Mouse (Mus musculus) ES-Bruce4 (cell line): ENCODE data around the gene Castor2.

Experiments used
- EP300 ChIP-seq: IDR thresholded peaks from 2 replicates; pipeline ENCODE4 v1.6.1; 2011; ENCODE audit warnings: low read depth, low read length; ENCODE audit not compliant: insufficient read depth
- POLR2A ChIP-seq: IDR thresholded peaks from one replicate; pipeline ENCODE4 v1.8.1; 2011; ENCODE audit warnings: low read length; ENCODE audit not compliant: insufficient read depth

DNA sequence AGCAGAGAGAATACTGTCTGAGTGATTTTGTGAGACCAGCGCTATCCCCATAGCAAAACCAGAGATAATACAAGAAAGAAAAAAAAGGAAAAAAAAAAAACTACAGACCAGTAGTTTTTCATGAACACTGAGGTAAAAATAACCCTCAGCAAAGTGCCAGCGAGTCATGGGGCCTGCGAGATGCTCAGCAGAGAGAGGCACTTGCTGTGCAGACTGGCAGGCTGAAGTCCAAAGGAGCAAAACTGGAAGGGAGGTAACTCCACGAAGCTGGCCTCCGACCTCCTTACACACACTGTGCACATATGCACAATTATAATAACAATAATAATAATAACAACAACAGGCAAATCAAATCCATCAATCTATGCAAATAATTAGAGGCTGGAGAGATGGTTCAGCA is 12.3 kb upstream of the Castor2 start:
- no peak for TF ChIP-seq POLR2A
- TF ChIP-seq EP300, result no peak
